Mouse (Mus musculus) ZHBTc4 (cell line): Measurements from ENCODE around the gene Ccnt2.

Source experiments
- DNase-seq: peaks from one replicate; pipeline ENCODE4 v3.0.0-alpha.2; 2011; ENCODE audit warnings: low read depth, low spot score

Ccnt2 gene

GRCm38 (mm10) chr1:127793459-127793858, 19.5 kb downstream of the Ccnt2 start:
- DNase-seq, result no peak

GRCm38 (mm10) chr1:127795087-127795769, 21.3 kb downstream of the Ccnt2 start:
- DNase-seq, result no peak

DNA sequence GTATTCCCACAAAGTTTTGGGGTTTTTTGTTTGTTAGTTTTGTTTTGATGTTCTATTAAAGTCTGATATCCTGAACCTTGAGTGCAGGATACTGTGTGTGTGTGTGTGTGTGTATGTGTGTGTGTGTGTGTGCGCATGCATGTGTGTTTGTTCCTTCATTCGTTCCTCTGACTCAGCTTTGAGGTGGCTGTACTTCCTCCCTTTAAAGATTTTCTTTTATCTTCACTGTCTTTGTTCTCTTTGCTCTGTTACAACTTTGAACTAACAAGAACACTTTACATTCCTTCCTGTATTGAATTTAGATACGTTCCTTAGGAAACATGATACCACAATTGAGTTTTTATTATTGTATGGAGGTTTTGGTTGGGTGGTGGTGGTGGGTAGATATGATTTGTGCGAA, 22.4 kb downstream of the Ccnt2 start:
- DNase-seq, result no peak

- peak; percentile 23 for DNase-seq
These were observed 22.8 kb downstream of the Ccnt2 start for GRCm38 (mm10) chr1:127796752-127797151.

DNA sequence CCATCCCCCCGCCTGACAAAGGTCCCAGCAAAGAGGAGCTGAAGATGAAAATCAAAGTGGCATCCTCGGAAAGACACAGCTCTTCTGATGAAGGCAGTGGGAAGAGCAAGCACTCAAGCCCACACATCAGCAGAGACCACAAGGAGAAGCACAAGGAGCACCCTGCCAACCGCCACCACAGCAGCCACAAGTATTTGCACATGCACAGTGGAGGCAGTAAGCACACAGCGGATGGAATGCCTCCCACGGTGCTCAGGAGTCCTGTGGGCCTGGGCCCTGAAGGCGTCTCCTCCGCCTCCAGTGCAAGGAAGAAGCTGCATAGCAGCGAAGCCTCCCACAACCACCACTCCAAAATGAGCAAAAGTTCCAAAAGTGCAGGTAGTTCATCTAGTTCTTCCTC, 29.0 kb downstream of the Ccnt2 start:
- DNase-seq, result peak; percentile 59

GRCm38 (mm10) chr1:127808671-127809070, 34.7 kb downstream of the Ccnt2 start:
- DNase-seq, result no peak

DNA sequence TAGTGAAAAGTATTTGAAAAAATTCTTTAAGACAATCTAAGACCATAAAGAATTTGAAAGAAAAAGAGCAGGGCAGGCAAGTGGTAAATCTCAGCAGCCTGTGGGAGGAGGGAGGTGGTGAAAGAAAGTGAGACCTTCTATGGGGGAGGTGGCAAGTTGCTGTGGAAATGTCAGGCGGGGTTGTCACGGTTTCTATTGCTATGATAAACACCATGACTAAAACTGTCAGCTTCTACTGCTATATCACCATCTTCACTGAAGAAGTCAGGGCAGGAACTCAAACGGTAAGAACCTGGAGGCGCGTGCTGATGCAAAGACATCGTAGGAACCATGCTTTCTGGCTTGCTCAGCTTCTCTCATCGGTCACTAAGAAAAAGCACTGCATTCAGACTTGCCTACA, 39.0 kb downstream of the Ccnt2 start:
- no peak for DNase-seq

- DNase-seq, result no peak
These were observed 42.4 kb downstream of the Ccnt2 start for GRCm38 (mm10) chr1:127816381-127816780.

GRCm38 (mm10) chr1:127827325-127827724, 53.4 kb downstream of the Ccnt2 start:
- DNase-seq, result peak; percentile 66

DNA sequence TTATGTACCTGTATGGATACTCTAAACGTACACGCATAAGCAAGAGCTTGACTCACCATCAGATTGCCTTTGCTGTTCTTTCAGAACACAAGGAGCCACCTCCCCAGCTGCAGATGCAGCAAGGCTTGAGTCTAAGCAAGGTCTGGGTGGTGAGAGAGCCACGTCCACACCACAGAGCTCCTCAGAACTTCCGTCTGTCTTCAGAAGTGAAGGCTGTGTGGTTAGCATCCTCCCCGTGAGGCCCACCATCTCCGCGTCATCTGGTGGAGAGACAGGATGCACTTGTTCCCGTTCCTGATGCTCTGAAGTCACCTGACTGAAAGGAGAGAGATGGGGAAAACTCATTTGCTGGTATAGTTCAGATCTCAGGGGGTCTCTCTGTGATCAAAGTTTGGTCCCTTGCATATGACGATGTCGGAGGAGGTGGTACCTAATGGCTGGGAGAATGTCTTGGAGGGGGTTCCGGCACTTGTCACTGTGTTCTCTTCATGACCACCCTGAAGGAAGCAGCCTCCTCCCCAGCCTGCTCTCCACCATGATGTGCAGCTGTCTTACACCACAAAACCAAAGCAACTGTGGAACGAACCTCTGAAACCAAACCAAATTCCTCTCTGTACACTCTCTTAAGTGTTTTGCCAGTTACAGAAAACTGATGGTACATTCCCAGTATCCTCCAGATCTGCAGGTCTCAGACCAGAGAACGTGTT, 56.4 kb downstream of the Ccnt2 start:
- DNase-seq, result no peak

- no peak for DNase-seq
These were observed 59.8 kb downstream of the Ccnt2 start for GRCm38 (mm10) chr1:127833714-127834113.

DNA sequence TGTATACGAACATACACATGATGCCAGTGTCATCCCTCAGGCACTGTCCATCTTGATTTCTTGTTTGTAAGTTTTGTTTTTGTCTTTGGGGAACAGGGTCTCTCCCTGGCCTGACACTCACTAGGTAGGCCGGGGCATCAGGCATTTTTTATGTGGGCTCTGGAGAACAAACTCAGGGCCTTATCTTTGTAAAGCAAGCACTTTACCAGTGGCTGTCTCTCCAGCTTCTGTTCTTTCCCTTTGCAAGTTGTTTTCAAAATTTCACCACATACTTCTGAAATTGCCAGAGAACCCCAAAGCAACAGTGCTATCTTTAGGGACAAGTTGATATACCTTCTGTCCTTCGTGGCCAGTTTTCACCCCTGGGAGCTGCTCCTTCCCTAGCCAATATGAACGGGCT, 60.2 kb downstream of the Ccnt2 start:
- no peak for DNase-seq

DNA sequence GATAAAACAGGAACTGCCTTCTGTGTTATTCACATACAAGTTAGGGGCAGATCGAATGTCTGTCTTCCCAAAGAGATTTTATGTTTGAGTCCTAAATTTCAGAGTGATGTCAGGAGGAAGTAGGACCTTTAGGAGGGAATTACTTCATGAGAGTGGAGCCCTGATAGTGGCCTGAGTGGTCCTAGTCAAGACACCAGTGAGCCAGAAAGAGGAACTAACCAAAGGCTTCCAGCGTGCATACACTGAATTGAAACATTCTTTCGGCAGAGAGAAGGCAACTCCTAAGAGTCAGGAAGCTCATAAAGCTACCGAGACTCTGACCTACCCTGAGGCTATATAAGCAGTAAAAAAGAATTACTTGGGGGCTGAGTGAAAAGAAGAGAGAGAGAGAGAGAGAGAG, 62.7 kb downstream of the Ccnt2 start:
- DNase-seq, result no peak

GRCm38 (mm10) chr1:127838602-127839001, 64.6 kb downstream of the Ccnt2 start:
- no peak for DNase-seq

DNA sequence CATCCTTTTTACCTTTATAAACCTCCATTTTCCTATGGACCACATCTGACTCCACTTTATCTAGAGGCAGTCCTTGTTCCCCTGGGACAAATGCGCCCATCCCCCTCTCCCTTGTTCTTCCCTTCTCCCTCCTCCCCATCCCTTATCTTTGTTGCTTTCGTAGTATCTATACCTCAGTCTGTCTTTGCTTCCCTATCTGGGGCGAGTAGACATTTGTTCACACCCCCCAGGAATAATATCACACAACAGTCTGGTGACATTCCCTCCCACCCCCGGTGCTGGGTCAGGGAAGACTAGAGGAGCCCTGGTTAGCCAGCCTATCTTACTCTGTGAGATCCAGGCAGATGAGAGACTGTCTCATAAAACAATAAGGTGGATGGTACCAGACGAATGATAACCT, 71.5 kb downstream of the Ccnt2 start:
- no peak for DNase-seq

DNA sequence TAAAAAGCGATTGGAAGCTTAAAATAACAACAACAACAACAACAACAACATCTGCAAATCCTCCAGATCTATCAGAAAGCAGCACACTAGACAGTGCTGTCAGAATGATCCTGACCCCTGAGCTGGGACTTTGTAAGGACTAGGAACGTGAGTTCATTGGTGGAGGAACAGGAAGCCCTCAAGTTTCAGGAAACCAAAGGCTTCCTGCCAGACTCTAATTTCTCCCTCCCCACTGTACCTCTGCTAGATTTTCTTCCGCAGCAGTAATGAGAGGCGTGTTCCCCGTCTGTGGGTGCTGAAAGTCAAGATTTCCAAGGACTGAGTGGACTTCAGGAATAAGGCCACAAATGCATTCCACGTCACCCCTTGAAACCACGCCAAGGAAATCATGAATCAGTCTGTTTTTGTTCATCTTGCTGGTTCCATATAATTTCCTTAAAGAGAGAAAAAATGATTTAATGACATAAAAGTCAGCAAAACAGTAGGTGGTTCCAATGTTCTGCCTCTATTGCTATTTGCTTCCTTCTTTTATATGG, 76.2 kb downstream of the Ccnt2 start:
- no peak for DNase-seq

DNA sequence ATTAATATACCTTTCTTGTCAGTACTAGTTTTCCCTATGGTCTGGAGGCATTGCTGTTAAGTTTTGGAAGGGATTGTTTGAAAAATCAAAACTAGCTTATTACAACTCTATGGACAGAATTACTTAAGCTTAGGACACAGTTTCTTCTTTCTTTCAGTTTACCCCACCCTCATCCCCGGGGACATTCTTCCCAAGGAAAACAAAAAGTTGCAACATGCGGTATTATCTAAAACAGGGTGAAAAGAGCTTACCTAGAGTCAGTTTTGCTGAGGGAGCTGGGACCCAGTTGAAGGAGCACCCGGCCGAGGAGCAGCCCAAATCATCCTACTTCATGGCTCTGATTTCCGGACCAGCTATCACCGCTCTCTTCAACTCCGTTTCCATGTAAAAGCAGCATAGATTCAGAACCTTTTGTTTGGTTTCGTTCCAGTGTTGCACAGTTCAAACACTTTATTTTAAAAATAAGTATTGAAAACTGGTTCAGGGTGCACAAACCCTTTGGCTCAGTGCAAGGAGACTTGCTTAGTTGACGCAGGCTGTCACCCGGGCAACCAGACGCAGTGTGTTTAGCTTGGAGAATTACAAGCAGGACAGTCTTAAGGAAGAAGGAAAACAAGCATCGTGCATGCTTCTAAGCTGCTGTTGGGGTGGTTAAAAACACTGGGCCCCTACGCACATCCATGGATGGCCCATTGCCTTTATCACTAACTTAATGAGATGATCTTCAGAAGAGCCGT, 80.7 kb downstream of the Ccnt2 start, which contains the start of gene Map3k19:
Gene Map3k19, minus strand, starts transcription at position 546 of the 737 bp plus-strand sequence.
- no peak for DNase-seq
